Mouse (Mus musculus) E14TG2a.4 (cell line): ENCODE measurements around the gene Ube2h.
"Not testable (repeated sequence)": the region's sequence is repeated elsewhere in the genome, so short reads cannot be mapped to it uniquely, and the experiment has no call there.

Experiments
- H3K27me3 ChIP-seq: 2 replicates; pipeline ENCODE4 v1.6.1; 2014; ENCODE audit warnings: low read length, control low read depth; ENCODE audit not compliant: insufficient read depth
- H3K36me3 ChIP-seq: 2 replicates; pipeline ENCODE4 v1.6.1; 2014; ENCODE audit warnings: low read length, control low read depth; ENCODE audit not compliant: insufficient read depth
- H3K4me1 ChIP-seq: replicated peaks from 2 replicates; pipeline ENCODE4 v1.6.1; 2014; ENCODE audit warnings: low read depth, low read length, control low read depth
- H3K4me3 ChIP-seq: replicated peaks from 2 replicates; pipeline ENCODE4 v1.5.1; 2014; ENCODE audit warnings: mild to moderate bottlenecking, low read length
- H3K9me3 ChIP-seq: 2 replicates; pipeline ENCODE4 v1.6.1; 2014; ENCODE audit warnings: low read length, control low read depth
- CTCF ChIP-seq: conservative IDR thresholded peaks from 2 replicates; pipeline ENCODE4 v1.5.1; 2014; ENCODE audit warnings: low read length
- NANOG ChIP-seq: IDR thresholded peaks from 2 replicates; pipeline ENCODE4 v1.6.1; 2014; ENCODE audit warnings: borderline replicate concordance, low read length, mixed read lengths
- POU5F1 ChIP-seq: IDR thresholded peaks from 2 replicates; pipeline ENCODE4 v1.6.1; 2014; ENCODE audit warnings: low read length, borderline replicate concordance

Ube2h gene

DNA sequence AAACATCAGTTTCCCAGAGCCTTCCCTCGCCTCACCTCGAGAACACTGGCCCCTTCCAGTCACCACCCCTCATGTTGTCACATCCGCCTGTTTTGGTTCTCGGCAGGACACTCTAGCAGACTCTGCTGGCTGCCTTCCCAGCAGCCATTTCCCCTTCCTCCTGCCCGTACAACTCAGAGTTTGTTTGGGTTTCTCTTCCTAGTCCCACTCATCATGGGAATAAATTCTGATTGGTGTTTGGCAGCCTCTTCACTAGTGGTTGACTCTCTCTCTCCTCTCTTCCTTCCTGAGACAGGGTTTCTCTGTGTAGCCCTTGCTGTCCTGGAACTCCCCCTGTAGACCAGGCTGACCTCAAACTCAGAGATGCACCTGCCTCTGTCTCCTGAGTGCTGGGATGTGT is 32.6 kb upstream of the Ube2h start:
- Histone ChIP-seq H3K4me1 (peaks cover 18% of the 10 kb centered on the region), H3K4me3 (no peak overlapping the region), H3K36me3 (no peaks in the 10 kb centered on the region), H3K9me3 (no peaks in the 10 kb centered on the region), H3K27me3 (no peaks in the 10 kb centered on the region)
- TF ChIP-seq NANOG, result no peak
- TF ChIP-seq POU5F1, result no peak
- TF ChIP-seq CTCF, result no peak

DNA sequence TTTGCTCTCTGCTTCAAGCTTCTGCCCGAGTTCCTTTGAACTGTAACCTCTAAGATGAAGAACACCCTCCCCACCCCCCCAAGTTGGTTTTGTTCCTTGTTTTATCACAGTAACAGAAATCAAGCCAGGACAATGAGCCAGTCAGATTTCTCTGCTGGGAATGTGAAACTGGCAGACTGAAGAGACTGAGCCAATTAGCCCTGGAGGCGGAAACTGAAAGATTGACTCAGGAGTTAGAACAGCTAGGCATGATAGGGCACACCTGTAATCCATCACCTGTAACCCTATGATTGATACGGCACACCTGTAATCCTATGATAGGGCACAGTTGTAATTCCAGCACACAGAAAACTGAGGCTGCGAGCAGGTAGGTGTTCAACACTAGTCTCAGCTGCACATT is 27.9 kb upstream of the Ube2h start:
- TF ChIP-seq CTCF (no peak), POU5F1 (no peak), NANOG (no peak)
- H3K36me3 ChIP-seq, result no peaks in the 10 kb centered on the region
- no peaks in the 10 kb centered on the region for H3K9me3 ChIP-seq
- H3K27me3 ChIP-seq, result no peaks in the 10 kb centered on the region; the same call in 1 of the 2 replicates
- peaks cover 16% of the 10 kb centered on the region for H3K4me1 ChIP-seq
- no peak overlapping the region for H3K4me3 ChIP-seq

DNA sequence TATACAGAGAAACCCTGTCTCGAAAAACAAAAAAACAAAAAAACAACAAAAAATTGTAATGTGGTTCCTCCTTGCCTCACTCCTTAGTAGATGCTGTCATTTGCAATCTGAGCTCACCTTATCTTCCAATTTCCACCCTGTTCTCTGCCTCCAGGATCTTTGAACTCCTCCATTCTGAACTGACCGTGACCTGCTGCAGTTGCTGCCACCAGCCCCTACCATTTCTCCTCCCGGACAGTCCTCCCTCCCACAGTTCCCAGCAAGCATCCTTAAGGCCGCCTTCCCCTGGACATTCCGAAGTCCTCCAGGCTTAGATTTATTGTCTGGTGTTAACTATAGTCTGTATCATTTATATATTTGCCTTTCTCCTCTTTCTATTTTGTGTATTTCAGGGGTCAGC is 26.4 kb upstream of the Ube2h start:
- Histone ChIP-seq H3K27me3 (peaks cover 3% of the 10 kb centered on the region; the same call in 1 of the 2 replicates), H3K36me3 (no peaks in the 10 kb centered on the region), H3K4me1 (0 out of 2 replicates have a peak, but pooled peaks cover 3% of the 10 kb centered on the region), H3K9me3 (no peaks in the 10 kb centered on the region), H3K4me3 (no peak overlapping the region)
- TF ChIP-seq CTCF (no peak), NANOG (no peak), POU5F1 (no peak)

DNA sequence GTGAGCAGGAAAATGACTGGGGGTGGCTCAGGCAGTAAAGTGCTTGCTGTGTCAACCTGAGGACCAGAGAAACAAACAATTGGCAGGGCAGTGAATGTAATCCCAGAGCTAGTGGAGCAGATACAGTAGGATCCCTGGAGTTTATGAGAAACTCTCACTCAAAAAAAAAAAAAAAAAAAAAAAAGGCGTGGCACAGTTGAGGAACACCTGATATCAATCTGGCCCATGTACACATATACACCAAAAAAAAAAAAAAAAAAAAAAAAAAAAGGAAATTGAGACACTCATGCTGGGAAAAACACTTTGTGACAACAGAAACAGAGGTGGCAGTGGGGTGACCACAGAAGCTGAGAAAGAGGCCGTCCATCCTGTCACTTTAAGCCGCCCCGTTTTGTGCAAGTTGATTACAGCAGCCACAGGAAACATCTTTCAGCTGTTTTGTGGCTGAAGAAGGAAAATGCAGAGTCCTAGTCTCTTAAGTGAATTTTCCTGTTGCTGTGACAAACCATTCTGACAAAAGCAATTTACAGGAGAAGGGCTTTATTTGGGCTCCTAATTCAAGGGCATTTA is 21.7 kb upstream of the Ube2h start:
- Histone ChIP-seq H3K36me3 (no peaks in the 10 kb centered on the region), H3K4me1 (peaks cover 14% of the 10 kb centered on the region), H3K4me3 (no peak overlapping the region), H3K9me3 (no peaks in the 10 kb centered on the region), H3K27me3 (peaks cover 3% of the 10 kb centered on the region; the same call in 1 of the 2 replicates)
- TF ChIP-seq POU5F1 (no peak), CTCF (no peak), NANOG (no peak)

DNA sequence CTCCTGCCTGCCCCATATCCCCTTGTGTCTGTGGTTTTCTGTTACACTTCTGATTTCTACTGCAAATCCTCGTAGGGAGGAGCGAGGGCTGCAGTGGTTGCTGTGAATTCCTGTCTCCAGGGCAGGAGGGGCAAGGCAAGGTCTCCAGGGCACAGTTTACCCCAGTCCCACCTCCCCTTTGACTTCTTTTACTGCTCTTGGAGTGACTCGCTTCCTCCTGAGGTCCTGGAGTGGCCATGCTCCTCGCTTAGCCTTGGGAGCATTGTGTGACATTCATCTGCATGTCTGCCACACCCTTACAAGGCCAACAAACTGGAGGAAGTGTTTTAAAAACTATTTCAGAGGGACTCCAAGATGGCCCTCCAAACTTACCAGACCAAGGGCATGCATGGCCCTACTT is 16.7 kb upstream of the Ube2h start:
- Histone ChIP-seq H3K27me3 (no peaks in the 10 kb centered on the region), H3K4me3 (0 out of 2 replicates have a peak overlapping the region, but pooled peaks have one; percentile 20), H3K36me3 (no peaks in the 10 kb centered on the region), H3K4me1 (peaks cover 26% of the 10 kb centered on the region), H3K9me3 (no peaks in the 10 kb centered on the region)
- TF ChIP-seq NANOG (no peak), CTCF (no peak), POU5F1 (no peak)

DNA sequence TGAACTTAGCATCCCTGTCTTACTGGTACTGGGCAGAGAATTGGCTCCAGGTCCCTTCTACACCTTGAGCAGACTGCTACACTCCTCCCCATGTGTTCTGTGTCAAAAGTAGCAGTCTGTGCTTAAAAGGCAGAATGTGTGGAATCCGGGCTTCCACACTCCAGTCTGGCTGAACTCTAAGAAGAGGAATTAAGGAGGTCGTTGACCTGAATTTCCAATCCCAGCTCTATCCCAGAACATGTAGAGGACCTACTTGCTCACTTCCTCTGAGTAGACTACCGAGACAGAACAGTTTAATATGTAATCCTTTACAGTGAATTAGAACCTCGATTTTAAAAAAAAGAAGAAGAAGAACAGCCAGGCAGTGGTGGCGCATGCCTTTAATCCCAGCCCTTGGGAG is 14.9 kb upstream of the Ube2h start:
- Histone ChIP-seq H3K9me3 (no peaks in the 10 kb centered on the region), H3K27me3 (no peaks in the 10 kb centered on the region), H3K36me3 (no peaks in the 10 kb centered on the region), H3K4me3 (no peak overlapping the region), H3K4me1 (peaks cover 26% of the 10 kb centered on the region)
- TF ChIP-seq CTCF, result no peak
- TF ChIP-seq NANOG, result no peak
- no peak for TF ChIP-seq POU5F1

DNA sequence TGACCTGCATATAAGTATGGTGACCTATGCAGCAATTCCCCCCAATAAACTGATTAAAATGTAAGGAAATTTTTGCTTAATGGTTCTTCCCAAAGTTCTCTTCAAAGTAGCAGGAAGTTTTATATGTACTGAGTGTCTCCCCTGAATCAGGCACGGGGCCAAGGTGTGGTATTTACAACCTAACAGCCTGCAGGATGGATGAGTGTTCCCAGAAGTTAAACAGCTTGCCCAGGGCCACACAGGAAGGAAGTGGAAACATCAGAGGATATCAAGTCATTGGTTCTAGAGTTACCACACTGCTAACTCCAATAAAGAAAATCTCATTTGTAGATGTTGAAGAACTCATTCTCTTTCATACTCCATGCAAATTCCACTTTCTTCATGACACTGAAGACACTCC is 7.7 kb upstream of the Ube2h start:
- no peak for TF ChIP-seq CTCF
- TF ChIP-seq POU5F1, result no peak
- no peak for TF ChIP-seq NANOG
- Histone ChIP-seq H3K4me1 (0 out of 2 replicates have a peak, but pooled peaks cover 5% of the 10 kb centered on the region), H3K9me3 (peaks cover 8% of the 10 kb centered on the region), H3K4me3 (no peak overlapping the region), H3K27me3 (no peaks in the 10 kb centered on the region), H3K36me3 (no peaks in the 10 kb centered on the region)

DNA sequence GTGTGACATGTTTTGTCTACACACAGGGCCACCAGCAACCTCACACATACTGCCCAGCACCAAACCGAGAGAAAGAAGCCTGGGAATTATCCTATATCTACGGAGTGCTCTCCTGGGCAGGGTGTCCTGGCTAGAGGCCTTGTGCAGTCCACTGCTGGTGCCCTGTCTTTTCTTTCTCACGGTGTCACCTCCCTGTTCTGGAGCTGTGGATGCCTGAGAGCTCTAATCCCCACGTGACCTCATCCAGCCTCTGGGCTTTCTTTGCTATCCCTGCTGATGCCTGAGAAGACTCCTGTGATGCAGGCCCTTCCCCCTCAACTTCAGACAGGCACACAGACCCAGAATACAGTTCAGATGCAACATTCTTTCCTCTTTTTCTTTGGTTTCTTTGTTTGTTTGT is 4.4 kb upstream of the Ube2h start:
- peaks cover 8% of the 10 kb centered on the region for H3K9me3 ChIP-seq
- H3K4me1 ChIP-seq, result peaks cover 12% of the 10 kb centered on the region
- no peaks in the 10 kb centered on the region for H3K27me3 ChIP-seq
- no peaks in the 10 kb centered on the region for H3K36me3 ChIP-seq
- no peak overlapping the region for H3K4me3 ChIP-seq
- TF ChIP-seq NANOG (no peak), POU5F1 (no peak), CTCF (no peak)

DNA sequence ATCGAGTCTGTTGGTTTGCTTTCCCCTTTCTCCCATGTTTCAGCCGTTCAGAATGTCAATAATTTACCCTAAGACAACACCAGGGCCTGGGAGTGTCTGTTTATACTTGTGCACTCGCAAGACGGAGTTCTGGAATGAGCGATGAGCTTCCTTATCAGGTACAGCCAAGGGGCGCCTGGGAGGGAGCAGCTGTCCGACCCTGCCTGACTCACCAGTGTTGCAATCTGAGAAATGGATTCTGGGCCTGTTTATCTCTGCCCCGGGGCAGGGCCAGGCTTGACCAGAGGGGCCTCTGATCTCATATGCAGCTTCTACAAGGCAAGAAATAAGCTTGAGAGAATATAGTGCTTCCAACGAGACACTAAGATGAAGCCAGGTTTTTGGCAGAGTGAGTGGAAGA is 3.4 kb upstream of the Ube2h start:
- no peaks in the 10 kb centered on the region for H3K36me3 ChIP-seq
- peaks cover 22% of the 10 kb centered on the region for H3K4me1 ChIP-seq
- TF ChIP-seq NANOG (no peak), POU5F1 (no peak), CTCF (no peak)
- no peaks in the 10 kb centered on the region for H3K9me3 ChIP-seq
- H3K4me3 ChIP-seq, result no peak overlapping the region
- peaks cover 6% of the 10 kb centered on the region; the same call in 1 of the 2 replicates for H3K27me3 ChIP-seq

DNA sequence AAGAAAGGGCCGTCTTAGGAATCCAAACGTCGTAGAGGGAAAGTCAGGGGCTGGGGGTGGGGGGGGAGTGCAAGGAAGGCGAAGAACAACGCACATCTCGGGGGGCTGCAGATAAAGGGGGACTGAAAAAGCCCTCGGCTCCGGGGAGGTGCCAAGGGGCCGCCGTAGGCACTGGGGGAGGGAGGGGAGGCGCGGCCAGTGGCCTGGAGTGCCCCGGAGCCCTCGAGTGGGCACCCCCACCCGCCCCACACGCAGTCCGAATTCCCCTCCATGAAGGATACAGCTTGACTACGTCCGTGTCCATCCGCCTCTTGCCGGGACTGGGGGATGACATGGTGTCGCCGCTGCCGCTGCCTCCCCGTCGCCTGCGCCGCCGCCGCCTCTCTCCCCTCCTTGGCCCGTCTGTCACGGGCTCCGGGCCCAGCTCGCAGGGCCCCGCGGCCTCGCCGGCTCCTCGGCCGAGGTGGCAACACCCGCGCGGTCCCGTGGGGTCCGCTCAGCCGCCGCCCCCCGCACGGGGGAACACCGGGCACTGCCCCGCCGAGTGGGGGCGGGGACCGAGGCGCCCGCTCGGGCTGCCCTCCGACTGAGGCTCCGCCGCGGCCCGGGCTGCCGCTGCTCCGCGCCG is 454 bp downstream of the Ube2h start:
- Histone ChIP-seq H3K4me3 (peak overlapping the region; percentile 83), H3K4me1 (peaks cover 55% of the 10 kb centered on the region)
- H3K36me3 ChIP-seq, H3K27me3 ChIP-seq, H3K9me3 ChIP-seq: not testable (repeated sequence)
